Mouse (Mus musculus): ENCODE results near the gene Per1.

- TF ChIP-seq GATA1 (IDR thresholded peaks at IDR 0.05; ENCODE audit: borderline replicate concordance, low read length) (no peak), CTCF (IDR thresholded peaks at IDR 0.05; ENCODE audit: low read depth, low read length) (no peak), TAL1 (conservative IDR thresholded peaks at IDR 0.05; ENCODE audit: low read depth, low read length) (no peak)
These were observed 7.9 kb upstream of the Per1 start for GRCm38 (mm10) chr11:69087082-69087481.
